Mouse (Mus musculus) CH12.LX (cell line): ENCODE measurements around the gene Gm5447.

Experiments used
- CTCF ChIP-seq, 2 experiments: IDR thresholded peaks in 1 of 2; conservative IDR thresholded peaks in 1 of 2; 2 replicates each; pipeline ENCODE4 v1.5.1; 2011 to 2012; ENCODE audit warnings: low read depth in 2 of 2, low read length in 2 of 2, improper control_type of control experiment in 1 of 2, inconsistent platforms in 1 of 2, mild to moderate bottlenecking in 1 of 2, moderate library complexity in 1 of 2
- JUND ChIP-seq: conservative IDR thresholded peaks from 2 replicates; pipeline ENCODE4 v1.6.1; 2011; ENCODE audit warnings: low read depth, low read length, improper control_type of control experiment

DNA sequence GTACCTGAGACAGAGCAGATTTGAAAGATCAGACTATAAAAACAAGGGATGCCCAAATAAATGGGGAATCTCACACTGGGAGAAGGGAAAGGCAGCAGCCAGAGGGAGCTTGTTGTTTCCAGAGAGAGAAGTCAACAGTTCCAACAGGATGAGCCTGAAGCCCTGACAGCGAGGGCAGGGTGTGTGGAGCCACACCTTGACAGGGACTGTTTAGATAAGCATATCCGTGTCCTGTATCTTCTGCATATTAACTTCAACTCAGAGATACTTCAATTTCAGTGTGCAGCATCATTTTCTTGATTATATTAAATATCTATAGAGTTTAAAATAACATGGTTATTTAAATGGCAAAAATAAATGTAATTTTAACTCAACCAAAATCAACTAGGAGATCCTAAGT lies 13.3 kb upstream of the Gm5447 start:
- TF ChIP-seq CTCF (conservative IDR thresholded peaks at IDR 0.05 in 1 of 2, IDR thresholded peaks at IDR 0.05 in 1 of 2; ENCODE audit: low read depth in 2 of 2, low read length in 2 of 2) (no peak), JUND (no peak)
